Mouse (Mus musculus) adrenal gland, adult (tissue): ENCODE measurements around the gene Ttf1.

ENCODE experiments used
- DNase-seq, 2 experiments: peaks; one replicate each; pipeline ENCODE4 v3.0.0; 2022 to 2023; ENCODE audit warnings: low spot score in 1 of 2; ENCODE audit not compliant: inconsistent age in 2 of 2

Gene Ttf1

DNA sequence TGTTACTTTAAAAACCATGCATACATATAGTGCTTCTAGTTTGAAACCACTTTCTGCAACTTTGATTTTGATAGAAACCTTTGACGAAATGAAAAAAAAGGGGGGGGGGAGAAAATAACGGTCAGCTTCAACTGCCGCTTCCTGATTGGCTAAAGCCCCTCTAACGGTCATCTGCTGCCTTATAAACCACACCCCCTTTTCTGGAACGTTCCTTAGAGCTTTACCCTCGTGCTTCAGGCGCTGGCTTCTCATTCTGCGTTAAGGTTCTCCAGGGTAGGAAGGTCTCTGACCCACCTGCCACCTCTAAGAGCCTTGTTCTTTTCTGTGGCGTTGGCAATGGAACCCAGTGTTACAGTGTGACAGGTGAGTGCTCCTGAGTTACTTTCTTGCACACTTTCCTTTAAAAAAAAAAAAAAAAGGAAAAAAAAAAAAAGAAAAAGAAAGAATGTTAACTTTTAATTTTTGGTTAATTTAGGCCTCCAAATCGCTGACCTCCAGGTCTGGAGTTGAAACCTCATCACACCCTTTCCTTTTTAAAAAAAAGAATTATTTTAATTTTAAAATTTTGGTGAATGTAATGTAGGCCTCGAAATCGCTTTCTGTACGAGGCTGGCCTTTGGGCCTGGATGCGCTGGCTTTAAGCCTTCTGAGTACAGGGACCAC lies 64.0 kb downstream of the Ttf1 start, which contains the start of gene Setx:
Gene Setx, plus strand, starts transcription at position 275 of the 663 bp plus-strand sequence.
- DNase-seq: peak; percentile 11 to 33

- DNase-seq: no peak
Observed at GRCm38 (mm10) chr2:29124571-29124935, 64.5 kb downstream of the Ttf1 start.

- DNase-seq: peak; percentile 99 to 100
Observed at GRCm38 (mm10) chr2:29124936-29125701, 65.1 kb downstream of the Ttf1 start.

- no peak for DNase-seq
Observed at GRCm38 (mm10) chr2:29130118-29130899, 70.2 kb downstream of the Ttf1 start.

DNA sequence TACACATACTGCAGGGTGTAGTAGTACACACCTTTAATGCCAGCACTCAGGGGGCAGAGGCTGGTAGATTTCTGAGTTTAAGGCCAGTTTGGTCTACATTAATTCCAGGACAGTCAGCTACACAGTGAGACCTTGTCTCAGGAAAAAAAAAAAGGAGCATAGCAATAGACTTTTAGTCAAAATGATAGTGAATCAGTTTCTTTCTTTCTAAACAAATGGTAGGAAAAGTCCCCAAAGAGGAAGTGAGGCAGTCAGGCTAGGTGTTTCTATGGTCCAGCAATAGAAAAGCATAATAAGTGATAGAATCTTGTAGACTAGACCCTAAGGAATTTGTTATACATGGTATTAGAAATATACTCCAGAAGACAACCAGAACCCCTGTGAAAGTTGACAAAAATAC lies 75.1 kb downstream of the Ttf1 start:
- DNase-seq: no peak
